Mouse (Mus musculus) adrenal gland, postnatal 10 days (tissue): ENCODE data around the gene Plk1. TPM values are rescaled to one million over a fixed set of nuclear protein-coding genes. Genes with fewer than 3 reads are reported as not detected.
A peak's percentile ranks its signal among the peaks of the same experiment; 100 is the strongest.

ENCODE experiments used
- DNase-seq: peaks from one replicate; pipeline ENCODE4 v3.0.0; 2021; ENCODE audit warnings: mixed read lengths
- long read RNA-seq, 2 experiments: library from polyadenylated mRNA; stranded (forward); transcript quantifications; one replicate each; pipeline ENCODE4 v2.0.0; 2021
- total RNA-seq, 2 experiments: library from RNA; stranded (reverse); gene quantifications; 2 replicates each; pipeline ENCODE4 v1.2.3; 2021

The Plk1 gene
- total RNA-seq: 10 to 100 TPM; 14.2 to 16.7 TPM
- long read RNA-seq, experiment 1, transcript Plk1-201 (10 exons, 2,199 nt): major isoform, 6 of 10 reads
- long read RNA-seq, experiment 1, partial matches to known transcripts: 2 of 10 reads
- long read RNA-seq, experiment 1, other reads (novel, unspliced or antisense): 2 of 10 reads
- long read RNA-seq, experiment 2, transcript Plk1-201 (10 exons, 2,199 nt): major isoform, 14 of 17 reads
- long read RNA-seq, experiment 2, partial matches to known transcripts: 3 of 17 reads
- long read RNA-seq, experiment 2, other reads (novel, unspliced or antisense): 0 of 17 reads

DNA sequence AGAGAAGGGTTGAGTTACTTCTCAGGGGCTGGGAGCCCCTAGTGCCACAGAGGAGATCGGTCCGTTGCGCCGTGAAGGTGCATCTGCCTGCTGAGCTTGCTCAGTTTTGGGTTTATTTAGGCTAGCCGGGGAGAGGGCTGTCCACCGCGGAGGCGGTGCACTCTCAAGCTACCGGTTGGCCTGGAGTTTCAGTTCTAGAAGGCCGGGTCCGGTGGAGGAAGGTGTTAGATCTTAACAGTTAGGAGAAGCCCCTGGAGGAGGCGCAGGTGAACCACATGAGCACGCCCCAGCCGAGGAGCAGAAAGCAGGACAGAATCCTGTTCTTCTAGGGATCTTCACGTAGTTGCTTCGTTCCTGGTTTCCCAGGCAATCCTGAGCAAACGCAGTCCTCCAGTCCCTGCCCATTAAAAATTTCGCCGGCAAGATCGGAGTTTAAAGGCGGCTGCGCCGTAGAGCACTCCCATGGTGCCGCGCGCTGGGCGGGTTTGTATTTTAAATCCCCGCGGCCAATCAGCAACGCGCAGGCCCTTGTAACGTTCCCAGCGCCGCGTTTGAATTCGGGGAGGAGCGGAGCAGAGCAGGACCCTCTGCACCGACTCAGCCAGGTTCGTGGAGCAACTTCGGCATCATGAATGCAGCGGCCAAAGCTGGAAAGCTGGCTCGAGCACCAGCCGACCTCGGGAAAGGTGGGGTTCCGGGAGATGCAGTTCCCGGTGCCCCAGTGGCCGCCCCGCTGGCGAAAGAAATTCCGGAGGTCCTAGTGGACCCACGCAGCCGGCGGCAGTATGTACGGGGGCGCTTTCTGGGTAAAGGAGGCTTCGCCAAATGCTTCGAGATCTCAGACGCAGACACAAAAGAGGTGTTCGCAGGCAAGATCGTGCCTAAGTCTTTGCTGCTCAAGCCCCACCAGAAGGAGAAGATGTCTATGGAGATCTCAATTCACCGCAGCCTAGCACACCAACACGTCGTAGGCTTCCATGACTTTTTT lies at the start of gene Plk1:
Gene Plk1, plus strand, starts transcription at position 525 of the 988 bp plus-strand sequence.
- DNase-seq: peak; percentile 89

DNA sequence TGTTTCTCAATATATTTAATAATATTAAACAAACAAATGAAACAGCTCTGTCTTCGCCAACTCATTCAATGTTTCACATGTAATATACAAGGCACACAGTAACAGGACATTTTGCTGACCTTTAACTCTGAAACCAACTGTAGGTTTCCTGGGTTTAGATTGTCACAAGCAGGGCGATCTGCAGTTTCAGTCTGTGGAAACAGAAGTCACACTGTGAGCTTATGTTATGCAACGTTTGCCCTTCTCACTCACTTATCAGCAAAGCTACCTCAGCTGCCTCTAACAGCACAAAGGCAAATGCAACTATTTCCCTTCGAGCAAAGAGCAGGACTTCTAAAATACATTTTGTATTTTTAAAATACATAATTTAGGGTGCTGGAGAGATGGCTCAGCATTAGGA lies 35.7 kb upstream of the Plk1 start:
- DNase-seq: no peak

DNA sequence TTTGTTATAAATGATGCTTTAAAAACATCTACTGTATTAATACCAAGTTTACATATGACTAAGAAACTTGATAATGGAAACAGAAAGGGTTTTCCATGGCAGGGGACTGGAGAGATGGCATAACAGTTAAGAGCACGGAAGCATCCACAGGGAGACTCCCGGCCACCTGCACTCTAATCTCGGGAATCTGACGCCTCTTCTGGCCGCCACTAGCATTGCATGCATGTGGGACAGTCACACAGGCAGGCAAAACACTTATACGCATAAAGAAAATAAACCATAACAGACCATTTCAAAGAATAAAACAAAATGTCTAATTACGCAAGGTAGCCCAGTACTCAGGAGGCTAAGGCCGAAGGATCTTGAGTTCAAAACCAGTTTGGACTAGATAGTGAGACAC lies 33.6 kb upstream of the Plk1 start:
- DNase-seq: no peak

DNA sequence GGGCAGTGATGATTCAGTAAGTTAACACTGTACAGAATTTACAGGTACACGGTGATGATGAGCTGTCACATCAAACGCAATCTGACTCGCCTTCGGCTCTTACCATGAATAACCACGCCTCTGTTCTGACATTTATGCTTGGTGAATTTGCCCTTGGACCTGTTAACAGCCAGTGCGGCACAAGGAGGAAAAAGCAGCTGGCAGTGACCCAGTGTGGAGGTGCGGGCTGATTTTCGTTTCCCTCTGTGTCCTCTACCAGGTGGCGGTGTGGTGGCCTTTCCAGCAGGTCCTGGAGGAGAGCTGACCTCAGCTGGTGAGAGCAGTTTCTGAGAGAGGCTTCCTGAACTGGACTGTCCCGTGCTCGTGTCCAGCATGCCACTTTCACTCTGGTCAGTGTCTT lies 32.3 kb upstream of the Plk1 start:
- DNase-seq: no peak

DNA sequence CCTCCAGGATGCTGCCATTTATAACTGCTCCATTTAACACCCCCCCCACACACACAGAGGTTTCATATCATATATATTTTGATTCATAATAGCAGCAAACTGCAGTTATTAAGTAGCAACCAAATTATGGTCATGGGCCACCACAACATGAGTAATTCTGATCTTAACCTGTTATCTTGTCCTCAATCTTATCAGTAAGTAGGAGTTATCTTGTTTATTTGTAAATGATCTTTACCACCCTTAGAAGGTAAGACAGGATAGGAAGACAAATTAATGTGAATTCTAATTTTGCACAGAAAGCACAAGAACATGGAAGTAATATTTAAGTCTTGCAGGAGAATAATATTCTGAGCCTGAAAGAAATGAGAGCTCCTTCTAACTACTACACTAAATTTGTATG lies 27.4 kb upstream of the Plk1 start:
- no peak for DNase-seq

DNA sequence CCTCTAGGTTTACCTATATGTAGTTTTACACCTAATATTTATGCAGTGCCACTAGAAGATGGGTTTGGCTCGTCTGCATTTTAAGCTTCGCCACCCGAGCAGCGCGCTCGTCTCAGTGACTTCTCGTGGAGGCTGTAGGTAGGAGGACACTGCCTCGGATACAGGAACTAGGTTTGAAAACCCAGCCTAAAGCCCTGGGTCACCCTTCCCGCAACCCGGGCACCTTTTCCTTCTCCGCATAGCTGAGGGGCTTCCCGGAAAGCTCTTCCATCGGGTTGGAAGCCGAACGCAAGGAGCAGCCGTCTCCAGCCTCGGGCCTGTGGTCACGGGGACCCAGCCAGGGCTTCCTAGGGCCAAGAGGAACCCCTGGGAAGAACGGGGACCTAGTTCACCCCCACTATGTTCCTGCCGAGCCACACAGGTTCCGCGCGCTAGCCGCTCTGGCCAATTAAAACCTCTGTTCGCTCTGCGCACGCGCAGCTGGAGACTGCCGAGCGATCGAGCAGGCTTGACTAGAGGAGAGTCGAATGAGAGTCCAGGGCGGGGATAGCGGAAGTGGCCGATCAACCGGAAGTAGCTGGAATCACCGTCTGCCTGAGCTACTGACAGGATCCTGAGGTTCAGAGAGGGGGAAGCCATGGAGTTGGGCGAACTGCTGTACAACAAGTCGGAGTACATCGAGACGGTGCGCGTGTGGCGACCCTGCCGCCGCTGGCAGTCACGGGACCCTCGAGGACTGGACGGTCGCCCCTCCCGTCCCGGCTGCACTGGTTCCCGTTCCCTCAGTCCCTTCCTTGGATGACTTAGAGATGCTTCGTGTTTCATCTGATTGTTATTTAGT lies 26.5 kb upstream of the Plk1 start, which contains the start of the genes Palb2 and Dctn5:
Gene Palb2, minus strand, starts transcription at position 489 of the 841 bp plus-strand sequence.
Gene Dctn5, plus strand, starts transcription at position 545 of the 841 bp plus-strand sequence.
- peak; percentile 99 for DNase-seq

DNA sequence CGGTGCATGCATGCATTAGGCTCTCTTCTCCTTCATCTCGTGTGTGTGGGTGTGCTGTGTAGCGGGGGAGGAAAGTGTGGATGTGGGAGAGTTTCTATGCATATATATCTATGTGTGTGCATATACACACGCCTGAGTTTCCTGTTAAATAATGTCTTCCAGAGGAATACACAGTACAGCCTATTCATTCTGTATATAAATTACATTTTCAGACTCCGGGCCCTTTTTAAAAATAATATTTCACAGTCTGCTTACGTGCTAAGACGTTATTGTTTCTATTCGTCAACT lies 26.0 kb upstream of the Plk1 start:
- no peak for DNase-seq

DNA sequence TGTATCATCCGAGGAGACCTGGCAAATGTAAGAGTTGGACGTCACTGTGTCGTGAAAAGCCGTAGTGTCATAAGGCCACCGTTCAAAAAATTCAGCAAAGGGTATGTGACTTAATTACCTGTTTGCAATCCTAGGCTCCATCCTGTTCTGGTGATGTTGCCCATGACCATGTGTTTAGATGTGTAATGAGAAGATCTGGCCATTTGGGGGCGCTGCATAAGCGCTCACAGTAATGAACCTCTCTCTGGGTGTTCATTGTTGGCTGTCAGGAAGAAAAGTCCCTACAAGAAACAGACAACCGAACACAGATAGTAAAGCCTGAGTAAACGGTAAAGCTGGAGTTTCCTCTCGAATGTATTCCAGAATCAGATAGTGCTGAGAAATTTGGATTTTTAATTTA lies 24.2 kb upstream of the Plk1 start:
- no peak for DNase-seq

DNA sequence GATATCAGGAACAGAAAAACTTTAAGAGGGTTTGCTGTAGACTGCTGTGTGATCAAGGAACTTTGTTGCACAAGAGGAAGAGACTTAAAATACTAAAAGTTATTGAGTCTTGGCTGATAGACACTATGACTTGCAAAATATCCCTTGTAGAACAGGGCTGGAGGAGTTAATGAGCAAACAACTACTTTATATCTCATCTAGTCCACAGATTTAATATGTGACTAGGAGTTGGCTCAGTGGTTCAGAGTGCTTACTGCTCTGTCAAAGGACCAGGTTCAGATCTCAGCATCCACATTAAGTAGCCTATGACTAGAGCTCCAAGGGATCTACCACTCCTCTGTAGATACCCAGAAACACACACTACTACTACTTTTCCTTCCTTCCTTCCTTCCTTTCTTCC lies 22.2 kb upstream of the Plk1 start:
- no peak for DNase-seq

DNA sequence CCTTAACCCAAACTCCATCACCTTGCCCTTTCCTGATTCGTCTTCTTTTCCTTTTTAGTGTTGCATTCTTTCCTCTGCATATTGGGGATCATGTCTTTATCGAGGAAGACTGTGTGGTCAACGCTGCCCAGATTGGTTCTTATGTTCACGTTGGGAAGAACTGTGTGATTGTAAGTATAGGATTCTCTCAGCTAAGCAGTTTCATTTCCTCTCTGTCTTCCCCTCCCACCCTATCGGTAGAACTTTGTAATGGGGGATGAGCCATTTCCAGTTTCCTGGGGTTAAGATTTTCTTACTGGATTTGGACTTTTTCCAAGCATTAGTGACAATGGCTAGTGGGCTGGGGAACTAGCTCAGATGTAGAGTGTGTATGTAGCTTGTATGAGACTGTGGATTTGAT lies 21.0 kb upstream of the Plk1 start:
- no peak for DNase-seq

DNA sequence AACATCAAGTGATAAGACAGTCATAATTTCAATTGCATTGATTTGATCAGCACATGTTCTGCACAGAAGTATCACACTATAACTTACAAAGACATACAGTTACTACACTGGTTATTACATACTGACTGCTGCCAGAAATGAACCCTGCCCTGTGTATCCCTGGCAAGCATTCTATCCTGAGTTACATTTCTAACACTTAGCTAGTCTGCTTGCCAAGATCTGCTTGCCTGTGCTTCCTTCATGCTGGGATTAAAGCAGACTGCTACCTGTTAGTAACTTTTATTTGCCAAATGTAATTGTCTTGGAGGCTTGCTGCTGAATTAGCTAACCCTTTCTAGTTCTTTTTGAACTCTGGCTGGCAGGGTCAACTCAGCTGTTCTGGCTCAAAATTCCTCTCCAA lies 18.2 kb upstream of the Plk1 start:
- DNase-seq: no peak

DNA sequence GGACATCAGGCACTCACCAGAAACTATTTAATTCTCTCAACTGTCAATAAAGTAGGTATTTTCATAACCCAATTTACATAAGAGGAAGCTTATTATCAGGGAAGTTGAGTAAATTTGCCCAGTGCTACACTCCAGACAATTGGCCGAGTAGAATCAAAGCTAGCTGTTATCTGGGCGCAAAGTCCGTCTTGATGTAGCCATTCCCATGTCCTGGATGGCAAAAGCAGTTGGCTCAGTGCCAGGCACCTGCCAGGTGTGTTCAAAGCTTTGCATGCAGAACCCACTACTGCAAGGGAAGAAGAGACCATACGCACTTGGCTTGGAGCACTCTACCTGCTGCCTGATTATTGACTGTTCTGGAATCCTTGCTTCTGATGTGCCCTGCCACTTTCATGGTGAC lies 6.8 kb upstream of the Plk1 start:
- no peak for DNase-seq

DNA sequence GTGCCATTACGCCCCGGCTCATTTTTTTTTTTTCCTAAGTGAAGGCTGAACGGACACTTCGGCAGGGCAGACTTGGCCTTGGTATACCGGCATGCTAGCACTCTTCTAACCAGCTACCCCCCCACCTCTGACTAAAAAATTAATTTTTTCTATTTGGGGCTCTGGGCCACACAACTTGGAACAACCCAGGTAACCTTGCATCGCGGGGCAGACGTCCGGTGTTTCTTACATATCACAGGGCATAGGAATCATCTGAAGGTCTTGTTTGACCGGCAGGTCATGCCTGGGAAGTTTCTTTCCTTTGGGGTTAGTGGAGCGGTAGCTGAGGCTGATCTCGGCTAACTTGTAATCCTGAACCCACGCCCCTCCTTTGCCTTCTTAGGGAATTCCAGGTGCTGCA lies 751 bp upstream of the Plk1 start:
- DNase-seq: peak; percentile 8

DNA sequence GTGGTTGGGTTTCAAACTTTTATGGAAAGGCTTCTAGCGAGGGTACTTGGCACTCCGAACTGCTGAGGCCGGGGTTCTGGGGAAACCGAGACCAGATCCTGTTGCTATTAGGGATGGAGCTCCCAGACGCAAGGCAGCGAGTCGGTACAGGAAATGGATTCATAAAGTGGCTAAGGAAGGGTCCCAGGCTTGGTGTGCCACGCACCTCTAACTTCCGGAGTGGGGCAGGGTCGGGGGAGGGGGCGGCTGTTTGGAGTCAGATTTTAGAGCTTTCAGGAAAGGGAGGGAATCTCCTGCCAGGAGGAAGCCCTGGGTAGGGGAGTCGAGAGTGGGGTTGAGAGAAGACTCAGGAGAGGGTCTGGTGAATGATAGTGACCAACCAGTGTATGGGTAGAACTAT lies 798 bp downstream of the Plk1 start:
- no peak for DNase-seq

DNA sequence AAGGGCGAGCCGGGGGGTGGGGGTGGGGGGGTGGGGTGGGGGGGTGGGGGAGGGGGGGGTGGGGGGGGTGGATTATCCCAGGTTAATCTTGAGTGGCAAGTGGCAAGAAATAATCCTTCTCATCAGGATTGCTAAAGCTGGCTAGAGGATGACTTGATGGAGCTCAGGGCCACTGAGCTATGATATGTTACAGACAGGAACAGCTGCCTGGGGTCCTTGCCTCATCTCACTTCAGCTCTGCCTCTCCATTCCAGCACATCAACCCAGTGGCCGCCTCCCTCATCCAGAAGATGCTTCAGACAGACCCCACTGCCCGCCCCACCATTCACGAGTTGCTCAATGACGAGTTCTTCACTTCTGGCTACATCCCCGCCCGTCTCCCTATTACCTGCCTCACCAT lies 4.5 kb downstream of the Plk1 start:
- no peak for DNase-seq

DNA sequence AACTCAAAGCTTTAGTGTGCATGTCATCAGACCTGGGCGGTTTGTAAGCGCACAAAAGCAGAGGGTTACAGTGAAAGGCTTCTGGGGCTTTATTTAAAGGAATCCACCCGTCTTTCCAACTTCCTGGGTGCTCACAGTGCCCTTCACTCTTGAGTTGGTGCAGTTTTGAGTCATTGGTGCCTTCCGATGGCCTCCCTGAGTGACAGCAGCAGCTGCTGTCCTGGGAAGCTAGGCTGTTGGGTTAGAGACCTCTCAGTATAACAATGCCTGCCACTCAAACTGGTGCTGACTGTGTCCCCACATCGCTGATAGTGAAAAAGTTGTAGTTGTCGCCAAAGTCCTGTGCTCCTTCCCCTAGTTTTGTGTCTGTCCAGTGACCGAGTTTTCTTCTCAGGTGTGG lies 8.0 kb downstream of the Plk1 start:
- no peak for DNase-seq

DNA sequence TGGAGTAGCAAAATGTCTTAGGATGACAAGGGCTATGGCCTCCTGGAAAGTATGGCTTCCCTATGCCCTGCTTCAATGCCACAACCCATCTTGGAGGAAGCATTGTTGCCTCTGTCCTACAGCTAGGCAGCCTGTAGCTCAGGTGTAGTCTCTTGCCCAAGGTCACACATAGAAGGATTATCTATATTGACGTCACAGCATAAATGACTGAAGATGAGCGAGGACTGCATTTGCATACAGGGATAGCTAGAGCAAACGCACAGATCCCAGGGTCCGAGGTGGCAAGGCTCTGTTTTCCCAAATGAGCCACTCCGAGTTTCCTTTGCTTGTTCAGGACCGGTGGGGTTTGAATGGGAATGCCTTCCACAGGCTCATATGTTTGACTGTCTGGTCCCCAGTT lies 11.5 kb downstream of the Plk1 start:
- no peak for DNase-seq

DNA sequence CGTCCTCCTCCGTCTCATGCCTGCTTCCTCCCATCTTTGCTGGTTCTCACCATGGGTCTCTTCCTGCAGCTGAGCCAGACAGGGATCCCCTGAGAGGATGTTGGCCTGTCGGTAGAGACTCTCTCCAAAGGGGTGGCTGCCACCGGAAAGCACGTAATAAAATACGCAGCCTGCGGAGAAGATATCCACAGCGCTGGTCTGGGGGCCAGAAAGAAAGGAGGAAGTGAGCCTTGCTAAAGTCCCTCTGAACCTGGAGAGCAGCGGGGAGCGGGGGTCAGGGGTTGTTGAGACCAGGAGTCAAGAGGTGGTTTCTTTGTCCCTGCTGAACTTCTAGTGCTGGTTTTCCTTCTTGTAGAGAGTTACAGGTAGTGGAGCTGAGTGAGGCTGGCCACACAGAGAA lies 12.4 kb downstream of the Plk1 start:
- no peak for DNase-seq

DNA sequence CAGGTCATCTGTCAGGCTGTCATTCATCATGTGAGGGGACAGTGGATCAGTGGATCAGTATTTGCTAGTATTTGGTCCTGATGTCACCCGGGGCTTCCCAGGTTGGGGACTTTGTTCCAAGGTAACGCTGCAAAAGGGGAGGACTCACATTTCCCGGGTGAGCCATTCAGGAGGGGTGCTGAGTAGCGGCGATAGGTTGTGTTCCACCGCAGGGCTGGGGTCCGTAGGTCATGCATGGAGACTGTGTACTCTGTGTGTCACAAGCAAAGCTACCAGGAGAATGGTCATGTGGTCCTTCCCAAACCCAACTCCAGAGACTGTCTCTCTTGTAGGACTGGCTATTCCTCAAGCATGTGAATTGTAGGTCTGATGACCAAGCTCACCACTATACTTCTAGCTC lies 21.5 kb downstream of the Plk1 start:
- no peak for DNase-seq

DNA sequence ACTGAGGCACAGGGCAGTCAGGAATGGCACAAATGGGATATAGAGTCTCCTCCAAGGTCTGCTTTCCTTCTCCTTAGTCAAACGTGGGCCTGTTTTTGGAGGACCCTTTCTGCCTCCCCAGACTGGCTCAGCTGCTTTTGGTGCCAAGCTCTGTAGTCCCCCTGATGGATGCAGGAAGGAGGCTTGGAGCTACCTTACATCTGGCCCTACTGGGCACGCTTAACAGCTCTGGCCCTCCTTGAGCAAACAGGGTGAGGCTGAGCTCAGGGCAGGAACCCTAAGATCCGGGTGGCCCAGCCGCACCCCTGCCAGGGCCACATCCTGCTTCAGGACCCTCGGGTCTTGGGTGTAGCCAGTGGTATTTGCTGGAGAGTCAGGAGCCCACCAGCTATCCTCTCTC lies 25.3 kb downstream of the Plk1 start:
- no peak for DNase-seq

DNA sequence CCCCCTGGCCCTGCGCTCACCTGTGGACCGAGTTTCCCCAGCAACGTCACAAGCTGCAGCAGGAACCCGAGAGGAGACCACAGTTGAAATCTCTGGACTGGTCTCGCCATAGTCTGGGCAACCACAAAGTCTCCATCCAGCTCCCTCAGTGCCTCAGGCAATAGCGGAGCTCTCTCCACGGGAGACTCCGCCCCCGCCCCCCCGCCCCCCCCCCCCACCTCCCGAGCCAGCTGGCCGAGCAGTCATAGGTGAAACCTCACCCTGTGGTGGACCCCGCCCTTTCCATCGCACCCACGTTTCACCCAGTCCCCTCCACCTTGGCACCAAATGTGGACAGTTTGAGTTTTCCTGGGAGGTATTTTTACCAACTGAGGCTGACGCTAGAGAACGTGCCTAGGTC lies 26.8 kb downstream of the Plk1 start, which contains the start of gene Ern2:
Gene Ern2, minus strand, starts transcription at position 165 of the 400 bp plus-strand sequence.
- DNase-seq: no peak

DNA sequence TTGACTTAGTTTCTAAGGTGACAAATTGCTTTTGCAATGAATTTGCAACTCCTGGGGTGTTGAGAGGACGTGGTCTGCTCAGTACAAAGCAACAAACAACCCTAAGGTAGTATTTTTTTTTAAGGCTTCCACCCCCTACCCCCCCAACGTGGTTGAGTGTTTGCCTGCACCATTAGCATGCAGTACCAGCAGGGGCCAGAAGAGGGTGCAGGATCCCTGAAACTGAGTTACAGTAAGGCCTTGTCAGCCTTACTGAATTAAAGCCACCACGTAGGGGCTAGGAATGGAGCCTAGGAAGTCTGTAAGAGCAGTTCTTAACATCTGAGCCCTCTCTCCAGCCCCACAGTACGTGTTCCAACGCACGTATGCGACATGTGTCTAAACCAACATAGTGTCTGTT lies 30.2 kb downstream of the Plk1 start:
- peak; percentile 68 for DNase-seq

DNA sequence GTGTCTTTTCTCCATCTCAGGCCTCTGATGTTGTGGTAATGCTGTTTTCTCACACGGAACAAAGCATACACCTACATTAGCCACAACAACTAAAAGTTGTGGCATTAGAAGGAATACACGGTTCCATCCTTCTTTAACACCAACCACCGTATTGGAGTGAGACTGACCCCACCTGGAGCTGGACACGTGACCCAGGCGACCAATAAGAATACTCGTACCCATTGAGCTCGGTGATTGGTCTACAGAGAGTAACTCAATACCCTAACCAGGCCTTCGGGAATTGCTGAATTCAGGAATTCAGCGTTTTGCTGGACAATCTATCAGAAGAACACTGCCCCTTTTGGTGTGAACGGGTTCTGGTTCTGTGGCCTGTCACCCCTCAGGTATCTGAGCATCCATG lies 31.9 kb downstream of the Plk1 start:
- DNase-seq: no peak
